Mouse (Mus musculus): ENCODE data around the gene Acvrl1.

GRCm38 (mm10) chr15:101184300-101184699, 56.0 kb downstream of the Acvrl1 start:
- TF ChIP-seq CTCF (IDR thresholded peaks at IDR 0.05) (no peak), EP300 (IDR thresholded peaks at IDR 0.05) (no peak)

All from lung, postnatal 0 days (tissue).